Mouse (Mus musculus) heart, postnatal 0 days (tissue): ENCODE measurements at regions not wholly inside any gene's neighbourhood (a gene's known extent, or its start where the extent isn't known, plus 50 kb on each side); places are given as distances from the start of the nearest gene placed in this dataset.

Experiments
- CTCF ChIP-seq: IDR thresholded peaks from 2 replicates; pipeline ENCODE4 v1.5.1; 2016; ENCODE audit warnings: antibody characterized with exemption, control low read depth, low read depth
- EP300 ChIP-seq: IDR thresholded peaks from 2 replicates; pipeline ENCODE4 v1.6.1; 2016; ENCODE audit warnings: antibody characterized with exemption, low read depth

DNA sequence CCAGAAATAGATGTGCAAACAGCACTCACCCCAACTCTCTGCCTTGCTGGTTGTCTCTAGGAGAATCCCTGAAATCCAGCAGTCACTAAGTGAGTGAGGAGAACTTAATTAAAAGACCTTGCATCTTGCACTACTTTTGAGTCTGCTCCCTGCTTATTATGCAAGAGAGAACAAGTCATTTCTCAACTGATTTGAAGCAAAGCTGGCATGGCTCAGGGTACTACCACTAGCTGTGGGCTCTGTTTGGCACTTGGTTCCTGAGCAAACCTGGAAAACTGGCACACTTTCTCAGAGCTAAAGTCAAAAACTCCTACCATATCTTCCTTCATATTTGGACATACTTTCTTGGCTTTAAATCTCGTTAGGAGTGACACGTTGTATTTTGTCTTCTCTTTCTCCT, 545.8 kb upstream of the Jag1 start:
- no peak for TF ChIP-seq CTCF
- no peak for TF ChIP-seq EP300
